Mouse (Mus musculus) kidney, adult 18-20 months (tissue): ENCODE measurements around the gene Usp6nl.

Experiments used
- DNase-seq: peaks from one replicate; pipeline ENCODE4 v3.0.0; 2021

Usp6nl gene

DNA sequence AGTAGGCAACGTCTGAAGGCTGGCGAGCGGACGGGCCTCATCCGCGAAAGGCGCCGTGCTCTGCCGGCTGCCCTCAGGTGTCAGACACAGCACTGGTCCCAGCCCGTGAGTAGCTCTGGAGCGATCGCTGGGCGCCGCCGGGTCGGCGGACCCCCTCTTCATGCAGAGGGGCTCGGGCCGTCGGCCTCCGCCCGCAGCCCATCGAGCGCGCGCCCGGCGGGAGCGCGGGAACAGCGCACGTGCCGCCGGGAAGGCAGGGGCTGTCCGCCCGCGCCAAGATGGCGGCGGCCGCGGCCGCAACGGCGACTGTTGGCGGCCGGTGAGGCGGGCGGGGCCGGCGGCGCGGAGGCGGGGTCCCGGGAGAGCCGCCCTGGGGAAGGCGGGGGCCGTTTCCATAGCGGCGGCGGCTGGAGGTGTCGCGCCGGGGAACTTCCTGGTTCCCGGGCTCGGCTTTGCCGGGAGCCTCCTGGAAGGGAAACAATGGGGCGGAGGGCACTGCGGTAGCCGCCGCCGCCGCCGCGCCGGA, at the start of gene Usp6nl:
Usp6nl (plus strand) TSS at position 292 of the 526 bp plus-strand sequence.
- peak; percentile 93 for DNase-seq

DNA sequence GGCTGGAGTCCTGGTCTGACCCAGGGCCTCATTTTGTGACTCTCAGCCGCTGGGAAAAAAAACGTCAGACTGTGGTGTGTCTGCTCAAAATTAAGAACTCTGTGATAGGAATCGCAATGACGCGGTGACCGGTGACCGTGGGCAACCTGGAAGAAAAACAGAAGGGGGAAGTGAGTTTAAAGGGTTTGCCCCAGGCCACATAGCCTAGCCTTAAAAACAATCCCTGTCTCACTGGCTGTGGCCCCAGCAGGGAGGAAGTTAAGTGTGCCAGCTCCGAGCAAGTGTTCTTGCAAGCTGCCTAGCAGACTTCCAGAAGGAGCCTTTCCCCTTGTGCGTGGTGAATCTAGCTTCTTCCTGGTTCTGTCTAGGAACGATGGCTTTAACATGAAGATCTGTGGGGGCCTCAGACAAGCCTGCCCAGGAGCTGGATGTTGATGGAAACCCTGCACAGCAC, 49.0 kb upstream of the Usp6nl start:
- DNase-seq = peak; percentile 8

DNA sequence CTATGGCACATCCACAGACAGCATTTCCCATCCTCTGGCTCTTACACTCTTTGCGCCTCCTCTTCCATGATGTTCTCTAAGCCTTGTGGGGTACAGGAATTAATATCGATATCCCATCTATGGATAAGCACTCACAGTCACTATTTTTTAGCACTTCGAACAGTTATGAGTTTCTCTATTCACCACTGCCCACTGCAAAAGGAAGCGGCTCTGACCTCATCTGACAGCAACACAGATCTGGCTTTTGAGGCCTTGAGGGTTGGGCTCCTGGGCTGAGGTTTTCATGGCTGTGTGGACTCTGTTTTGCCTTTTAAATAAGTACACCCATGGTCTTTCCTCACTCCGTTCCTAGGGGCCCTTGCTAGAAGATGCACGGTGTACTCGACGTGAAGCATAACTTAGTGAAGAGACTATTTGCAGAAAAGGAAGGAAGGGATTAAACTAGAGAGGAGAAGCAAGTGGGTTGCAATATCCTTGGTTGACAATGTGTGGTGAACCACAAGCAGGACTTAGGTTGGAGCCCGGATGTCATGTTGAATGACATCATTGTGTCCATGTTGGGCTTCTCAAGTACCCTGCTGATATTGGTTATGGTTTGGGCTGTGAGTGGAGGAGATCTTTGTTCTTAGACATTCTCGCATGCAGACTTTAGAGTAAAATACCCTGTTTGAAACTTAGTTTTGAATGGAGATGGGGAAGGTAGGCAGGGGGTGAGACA, 43.5 kb upstream of the Usp6nl start:
- DNase-seq = no peak

DNA sequence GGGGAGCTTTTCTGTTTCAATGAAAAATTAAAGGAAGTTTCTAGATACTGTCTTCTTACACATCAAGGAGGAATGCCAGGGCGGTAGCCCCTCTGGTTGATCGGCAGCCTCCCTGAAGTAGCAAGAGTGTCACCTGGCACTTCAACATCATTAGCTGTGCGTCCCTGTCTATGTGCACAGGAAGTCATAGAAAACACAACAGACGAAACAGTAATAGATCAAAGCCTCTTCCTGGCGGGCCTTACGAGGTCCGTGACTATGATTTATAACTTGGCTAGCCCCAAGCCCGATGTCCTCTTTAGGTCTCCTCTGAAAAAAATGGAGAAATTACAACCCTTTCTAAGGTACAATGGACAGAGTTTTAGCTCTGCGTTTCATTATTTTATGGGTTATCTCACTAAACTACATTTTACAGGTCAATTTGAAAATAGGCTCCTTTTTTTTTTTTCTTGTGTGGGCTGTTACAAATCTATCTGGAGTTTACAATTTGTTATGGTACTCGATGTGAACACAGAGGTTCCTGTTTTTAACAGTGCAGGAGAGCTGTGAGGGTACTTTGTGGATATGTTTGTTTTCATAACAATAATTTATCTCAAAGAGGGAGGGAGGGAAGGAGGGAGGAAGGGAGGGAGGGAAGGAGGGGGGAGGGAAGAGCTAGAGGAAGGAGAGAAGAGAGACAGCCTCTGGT, 42.7 kb upstream of the Usp6nl start:
- no peak for DNase-seq

DNA sequence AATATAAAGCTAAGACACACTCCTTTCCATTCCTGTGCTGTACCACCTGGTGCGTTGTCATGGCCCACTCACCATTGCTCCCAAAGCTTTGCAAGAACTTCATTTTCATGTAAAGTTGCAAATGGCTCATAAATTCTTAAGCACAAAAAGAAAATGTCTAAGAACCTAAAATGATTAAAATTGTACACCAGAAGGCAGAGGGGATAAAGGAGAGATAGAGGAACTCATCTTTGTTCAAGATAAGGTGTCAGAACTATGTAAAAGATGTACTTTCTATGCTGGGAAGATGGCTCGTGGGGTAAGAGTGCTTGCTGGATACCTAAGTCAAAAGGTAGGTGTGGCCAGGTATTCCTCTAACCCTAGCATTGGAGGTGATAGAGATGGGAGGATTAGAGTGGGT, 38.9 kb upstream of the Usp6nl start:
- DNase-seq = no peak

DNA sequence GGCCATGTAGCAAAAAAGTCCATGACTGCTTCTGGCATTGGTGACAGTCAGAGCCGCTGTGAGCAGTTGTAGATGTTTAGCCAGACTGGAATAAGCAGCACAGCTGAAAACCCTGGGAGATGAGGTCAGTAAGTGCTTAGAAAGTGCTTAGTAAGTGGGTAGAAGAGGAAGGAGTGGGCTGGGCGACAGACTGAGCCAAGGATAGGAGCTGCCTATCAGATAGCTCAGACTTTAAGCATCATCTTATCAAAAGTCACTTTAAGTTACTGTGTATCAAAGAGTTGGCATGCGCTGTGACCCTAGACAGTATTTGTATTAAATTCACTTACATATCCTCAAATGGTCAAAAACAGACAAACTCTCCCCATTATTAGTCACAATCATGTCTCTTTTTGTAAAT, 37.7 kb upstream of the Usp6nl start:
- DNase-seq = no peak

DNA sequence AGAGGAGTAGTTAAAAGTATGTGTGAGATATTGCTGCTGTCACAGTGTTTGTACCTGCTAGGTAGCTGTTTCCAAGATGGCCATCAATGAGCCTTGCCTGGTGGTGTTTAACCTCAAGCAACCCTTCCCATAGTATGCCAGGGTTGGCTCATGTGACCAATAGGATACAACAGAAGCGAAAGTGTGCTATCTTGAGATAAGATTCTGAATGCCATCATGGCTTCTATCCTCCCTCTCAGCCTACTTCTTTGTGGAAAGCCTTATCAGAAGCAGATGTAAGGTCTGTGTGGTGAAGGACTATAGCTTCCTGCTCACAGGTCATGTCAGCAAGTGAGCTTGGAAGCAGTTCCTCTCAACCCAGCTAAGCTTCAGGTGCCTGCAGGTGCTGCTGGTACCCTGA, 36.7 kb upstream of the Usp6nl start:
- DNase-seq = no peak

DNA sequence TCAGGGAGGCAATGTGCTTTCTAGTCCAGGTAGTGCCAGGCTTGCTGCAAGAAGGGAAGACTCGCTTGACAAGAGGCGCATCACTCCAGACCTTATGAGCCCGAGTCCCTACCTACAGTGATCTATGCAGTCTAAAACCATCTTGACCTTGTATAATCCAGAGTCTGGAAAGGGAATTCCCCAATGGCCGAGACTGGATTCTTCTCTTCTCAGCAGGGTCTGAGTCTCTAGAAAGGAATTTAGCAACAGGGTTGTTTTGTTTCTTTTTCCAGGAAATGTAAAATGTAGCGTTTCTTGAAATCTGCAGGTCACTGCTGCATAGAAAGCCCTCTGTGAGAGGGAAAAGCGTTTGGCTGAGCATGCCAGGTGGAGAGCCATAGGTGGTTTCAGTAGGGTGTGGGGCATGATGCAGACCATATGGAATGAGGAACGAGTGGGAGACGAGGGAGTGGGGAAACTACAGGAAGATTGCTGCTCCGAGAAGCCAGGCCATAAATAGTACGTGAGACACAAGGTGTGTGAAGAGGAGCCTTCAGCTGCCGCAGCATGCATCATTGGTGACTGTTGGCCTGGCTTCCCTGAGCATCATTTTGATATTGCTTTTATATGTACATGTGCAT, 28.5 kb upstream of the Usp6nl start:
- DNase-seq = no peak

DNA sequence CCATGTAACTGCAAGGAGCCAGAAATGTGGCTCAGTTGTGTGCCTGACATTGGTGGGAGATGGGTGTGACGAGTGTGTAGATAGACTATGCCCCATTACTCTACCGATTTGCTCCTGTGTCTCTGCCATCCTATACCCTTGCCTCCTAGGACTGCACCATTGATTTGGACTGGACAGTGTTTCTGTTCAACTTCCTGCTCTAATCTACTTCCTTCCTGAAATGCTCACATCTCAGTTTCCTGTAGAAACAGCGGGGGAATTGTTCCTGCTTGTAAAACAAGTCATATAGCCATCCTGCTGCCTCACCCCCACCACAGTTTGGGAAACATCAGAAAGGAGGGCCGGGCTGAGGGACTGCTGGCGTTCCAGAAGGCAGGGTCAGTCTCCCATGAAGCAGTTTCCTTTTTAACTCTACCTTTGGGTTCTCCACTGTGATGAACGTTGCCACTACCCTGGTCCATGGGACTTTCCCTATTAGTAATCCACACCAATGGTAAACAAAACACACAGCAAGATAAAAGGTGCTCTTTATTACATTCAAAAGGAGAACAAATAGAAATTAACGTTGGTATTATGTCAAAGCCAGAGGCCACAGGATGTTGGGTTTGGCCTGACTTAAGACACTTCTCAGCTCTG, 27.4 kb upstream of the Usp6nl start:
- no peak for DNase-seq

DNA sequence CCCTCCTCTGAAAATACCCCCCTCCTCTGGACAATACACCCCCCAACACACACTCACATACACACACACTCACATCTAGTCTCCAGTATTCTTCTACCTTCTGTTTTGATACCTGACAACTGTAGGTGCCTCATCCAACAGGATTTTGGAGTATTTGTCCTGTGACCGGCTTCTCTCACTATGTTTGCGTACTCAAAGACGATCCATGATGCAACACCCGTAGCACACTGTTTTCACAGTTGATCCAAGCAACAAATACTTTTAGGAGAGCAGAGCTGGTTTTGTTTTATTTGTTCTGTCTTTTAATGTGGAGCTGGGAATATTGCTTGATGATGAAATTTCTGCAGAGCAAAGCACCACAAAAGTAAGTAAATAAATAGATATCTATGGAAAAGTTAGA, 17.7 kb upstream of the Usp6nl start:
- DNase-seq = no peak

DNA sequence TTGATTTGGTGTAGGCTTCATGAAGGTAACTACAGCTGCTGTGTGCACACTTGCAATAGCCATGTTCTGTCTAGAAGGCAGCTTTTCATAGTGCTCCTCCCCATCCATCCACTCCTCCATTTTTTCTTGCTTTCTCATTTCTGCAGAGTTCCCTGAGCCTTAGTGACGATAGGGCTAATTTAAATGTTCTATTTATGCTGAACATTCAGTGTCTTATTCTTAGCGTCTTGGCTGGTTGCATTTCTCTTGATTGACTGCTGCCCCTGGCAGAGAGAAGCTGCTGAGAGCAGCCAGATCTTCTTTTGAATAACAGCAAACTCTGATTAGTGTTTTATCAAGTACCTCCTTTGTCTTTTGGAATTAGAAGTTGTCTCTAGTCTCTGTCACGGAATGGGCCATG, 15.6 kb upstream of the Usp6nl start:
- DNase-seq = no peak

DNA sequence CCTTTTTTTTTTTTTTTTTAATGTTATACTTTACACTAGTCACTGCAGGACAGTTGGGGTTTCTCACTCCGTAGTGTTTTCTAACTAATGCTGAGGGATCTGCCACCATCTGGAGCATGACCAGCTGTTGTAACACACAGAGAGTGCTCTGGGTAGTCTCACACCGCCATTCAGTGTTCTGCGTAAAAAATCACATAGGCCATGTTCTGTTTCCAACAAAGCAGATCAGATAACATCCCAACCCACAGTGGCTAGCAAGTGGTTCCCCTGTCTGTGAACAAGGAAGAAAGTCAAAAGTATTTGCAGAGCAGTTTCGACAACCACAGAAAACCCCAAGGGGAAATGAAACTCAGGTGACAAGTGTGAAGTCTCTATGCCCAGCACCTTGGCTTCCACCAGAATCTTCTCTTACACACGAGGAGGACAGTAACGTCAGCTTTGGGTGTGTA, 13.1 kb upstream of the Usp6nl start:
- no peak for DNase-seq

DNA sequence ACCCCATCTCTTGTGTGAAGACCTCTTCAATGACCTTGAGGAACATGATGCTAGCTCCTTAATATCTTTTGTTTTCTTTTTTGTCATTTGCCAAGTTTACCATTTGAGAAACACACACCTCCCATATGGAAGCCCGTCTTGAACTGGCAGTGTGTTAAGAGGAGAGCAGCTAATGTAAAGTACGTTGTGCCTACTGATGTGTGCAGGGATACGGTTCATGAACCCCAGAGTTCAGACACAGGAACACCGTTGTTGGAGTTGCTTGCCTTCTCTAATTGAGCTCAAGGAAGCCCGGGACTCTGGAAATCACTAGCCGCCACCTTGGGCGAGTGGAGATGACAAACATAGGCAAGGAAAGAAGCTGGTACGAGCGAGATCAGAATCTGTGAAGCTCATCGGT, 9.7 kb upstream of the Usp6nl start:
- no peak for DNase-seq

DNA sequence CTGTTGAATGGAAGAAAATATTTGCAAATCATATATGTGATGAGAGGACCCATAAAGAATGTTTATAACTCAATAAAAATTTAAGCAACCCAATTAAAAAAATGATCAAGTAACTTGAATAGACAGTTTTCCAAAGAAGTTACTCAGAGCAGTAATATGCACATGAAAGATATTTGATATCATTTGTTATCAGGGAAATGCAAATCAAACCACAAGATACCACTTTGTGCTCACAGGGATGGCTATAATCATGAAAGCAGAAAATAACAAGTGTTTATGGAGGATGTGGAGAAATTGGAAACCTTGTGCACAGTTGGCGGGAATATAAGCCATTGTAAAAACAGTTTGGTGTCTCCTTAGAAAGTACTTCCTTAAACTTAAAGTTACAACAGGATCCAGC, 8.7 kb upstream of the Usp6nl start:
- DNase-seq = no peak

DNA sequence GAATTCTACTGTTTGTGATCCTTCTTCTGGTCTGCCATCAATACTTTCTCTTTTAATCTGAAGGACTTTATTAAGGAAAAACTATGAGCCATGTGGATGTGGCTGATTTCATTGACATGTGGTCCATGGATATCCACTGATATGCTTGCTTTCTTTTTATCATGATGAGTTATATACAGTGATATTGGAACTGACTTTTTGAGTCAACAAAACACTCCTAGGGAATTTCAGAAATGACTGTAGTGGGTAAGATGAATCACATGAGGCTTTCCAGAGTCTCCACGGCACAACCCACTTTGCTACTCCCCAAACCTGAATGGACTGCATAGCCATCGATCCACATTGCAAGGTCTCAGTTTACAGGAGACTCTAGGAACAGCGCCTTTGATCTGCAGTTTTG, 2.3 kb upstream of the Usp6nl start:
- DNase-seq = no peak

DNA sequence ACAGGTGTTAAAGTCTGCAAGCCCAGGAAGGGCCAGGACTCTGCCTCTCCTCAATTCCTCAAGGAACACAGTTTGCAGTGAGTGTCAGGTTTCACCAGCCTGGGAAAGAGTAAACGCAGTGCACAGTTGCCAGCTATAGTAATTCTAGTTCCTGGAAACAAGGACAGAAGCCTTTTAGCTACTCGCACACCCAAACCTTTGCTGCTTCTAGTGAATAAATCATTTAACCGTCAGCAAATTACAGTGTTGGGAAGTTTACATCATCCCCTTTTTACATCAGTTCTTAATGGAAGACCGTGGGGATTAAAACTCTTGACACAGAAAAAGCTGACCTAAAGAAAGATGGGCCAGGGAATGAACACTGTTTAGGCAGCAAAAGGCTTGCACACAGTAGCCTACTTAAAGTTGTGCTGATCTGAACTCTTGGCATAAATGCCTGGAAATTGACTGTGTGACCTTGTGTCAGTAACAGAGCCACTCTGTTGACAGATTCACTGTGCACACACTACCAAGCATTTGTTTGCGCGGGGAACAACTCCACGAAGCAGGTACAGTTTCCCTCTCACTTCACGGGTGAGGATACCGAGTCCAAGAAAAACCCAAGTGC, 595 bp upstream of the Usp6nl start:
- no peak for DNase-seq

DNA sequence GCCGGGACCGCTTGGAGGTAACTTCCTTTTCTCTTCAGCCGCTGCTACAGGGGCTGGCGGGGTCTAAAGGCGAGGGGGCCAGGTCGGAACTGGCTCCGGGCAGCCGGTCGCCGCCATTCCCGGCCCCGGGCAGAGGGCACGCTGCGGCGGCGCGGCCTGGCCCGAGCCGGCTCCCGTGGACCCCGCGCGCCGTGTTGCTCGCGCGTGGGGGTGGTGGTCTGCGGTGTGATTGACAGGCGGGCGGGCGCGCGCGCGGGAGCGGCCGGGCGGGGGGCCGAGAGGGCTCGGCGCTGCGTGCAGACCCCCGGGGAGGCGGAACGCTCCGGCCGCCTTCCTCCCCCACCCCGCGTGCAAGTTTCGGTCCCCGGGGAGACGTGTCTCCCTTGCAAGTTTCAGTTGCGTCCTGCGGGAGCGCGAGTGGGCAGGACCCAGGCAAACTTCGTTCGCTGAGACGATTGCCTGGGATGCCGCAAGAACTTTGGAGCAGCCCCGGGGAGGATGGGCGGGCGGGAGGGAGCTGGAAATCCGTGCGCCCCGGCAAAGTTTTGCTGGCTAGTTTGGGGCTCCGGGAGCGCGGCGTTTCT, 563 bp downstream of the Usp6nl start:
- DNase-seq = peak; percentile 65

DNA sequence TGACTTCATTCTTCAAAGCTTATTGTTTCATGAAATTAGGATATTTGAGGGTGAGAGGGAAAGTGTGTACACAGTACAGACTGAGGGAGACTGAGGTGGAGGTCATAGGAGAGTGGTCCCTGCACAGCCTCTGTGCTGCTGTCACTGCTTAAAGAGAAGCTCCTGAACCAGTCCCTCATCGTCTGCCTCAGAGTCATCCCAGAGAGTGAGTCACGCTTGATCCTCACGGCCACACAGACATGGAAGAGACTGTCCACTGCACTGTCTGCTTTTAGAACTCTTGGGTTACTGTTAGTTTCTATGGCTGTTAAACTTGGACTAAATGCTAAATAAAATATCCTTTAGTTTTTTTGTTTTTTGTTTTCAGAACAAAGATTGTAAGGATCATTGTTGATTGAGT, 3.2 kb downstream of the Usp6nl start:
- no peak for DNase-seq

DNA sequence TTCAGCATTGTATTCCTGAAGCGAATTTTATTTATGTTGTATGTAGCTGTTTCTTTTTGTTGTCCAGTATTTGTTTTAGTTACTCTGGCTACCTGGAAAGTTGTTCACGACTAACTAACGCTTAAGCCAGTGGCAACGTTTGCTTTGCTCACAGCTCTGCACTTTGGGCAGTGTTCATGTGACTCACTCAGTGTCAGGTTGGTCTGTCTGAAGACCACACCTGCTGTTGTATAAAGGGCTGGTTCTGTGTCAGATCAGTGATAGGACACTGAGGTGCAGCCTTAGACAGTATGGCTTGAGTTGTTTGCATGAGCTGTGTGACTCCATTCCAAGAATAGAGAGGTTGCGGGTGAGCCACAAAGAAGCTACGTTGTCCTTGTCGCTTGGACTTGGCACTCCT, 6.5 kb downstream of the Usp6nl start:
- no peak for DNase-seq

DNA sequence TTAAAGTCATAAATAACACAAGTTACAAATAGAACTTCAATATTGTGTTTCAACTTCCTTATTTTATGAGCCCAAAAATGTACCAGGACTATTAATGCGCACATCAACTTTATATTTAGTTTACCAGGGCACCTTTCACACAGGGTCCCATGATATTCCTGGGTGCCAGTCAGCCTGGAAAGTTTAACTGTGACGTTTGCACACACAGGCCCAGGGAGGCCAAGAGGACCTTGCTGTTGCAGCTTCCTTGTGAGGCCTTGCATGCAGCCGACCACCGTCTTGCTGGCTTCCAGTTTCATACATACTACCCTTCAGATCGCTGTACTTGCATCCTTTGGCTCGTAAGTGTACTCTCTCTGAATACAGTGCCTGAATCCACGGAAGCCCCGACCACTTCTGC, 8.3 kb downstream of the Usp6nl start:
- DNase-seq = no peak

DNA sequence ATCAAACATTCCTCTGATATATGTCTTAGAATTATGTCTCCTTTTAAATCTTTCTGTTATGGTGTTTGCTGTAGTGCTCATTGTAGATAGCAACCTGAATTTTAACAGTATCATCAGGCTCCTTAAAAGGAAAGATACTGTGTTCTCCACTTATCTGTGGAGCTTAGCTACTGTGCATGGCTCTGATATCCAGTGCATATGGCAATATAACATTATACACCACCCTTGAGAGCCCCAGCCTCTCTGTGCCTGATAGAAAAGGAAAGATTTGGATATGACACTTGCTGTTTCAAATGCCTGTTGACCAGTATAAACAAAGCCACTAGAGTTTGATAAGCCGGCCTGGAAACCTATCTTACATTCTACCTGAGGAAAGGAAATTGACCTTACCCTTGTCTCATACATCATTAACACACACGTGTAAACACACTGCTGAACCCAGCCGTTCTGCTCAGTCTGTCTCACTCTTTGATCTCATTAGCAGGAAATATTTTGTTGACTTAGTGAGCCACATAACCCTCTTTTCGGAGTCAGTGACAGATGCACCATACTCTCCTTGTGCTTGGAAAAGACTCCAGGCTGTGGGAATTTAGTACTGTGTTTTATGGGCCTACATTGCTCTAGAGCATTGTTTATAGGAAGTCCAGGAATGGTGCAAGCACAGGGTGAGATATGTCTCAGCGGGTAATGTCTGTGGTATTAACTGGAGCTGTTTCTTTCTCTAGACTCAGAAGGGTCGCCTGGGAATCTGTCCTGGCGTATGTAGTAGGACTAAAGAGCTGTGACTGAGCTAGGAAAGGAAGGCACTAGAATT, 9.1 kb downstream of the Usp6nl start:
- DNase-seq = no peak

DNA sequence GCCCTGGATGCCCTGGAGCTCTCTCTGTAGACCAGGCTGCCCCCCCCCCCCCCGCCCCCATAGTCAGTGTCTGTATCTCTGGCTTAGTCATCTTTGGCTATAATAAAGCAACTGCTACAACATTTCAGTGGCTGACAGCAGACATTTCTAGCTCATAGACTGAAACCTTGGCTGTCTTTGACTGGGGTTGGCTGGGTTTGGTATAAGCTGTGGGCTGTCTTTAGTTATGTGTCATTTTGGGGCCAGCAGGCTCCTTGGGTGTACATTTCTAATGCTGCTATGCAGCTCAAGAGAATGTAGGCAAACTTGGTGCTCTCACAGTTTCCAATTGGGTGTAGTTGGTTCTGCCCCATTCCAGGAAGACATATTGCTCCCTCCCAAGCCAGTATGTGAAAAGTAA, 11.1 kb downstream of the Usp6nl start:
- DNase-seq = no peak
